15 mouse cellular contexts compared by ENCODE assay signal in genomic region chr2:134488671-134489070, GRCm38 (mm10).
"Had no signal": no experiment of that assay in that cellular context is flagged by ENCODE, and none has a peak within 500 bp of the region (broad histone marks: within the 10 kb centered on the region; RNA-seq: fewer than 3 reads in every experiment).

No protein-coding gene starts in this region.

- ATAC-seq: hindbrain, postnatal 0 days; intestine, embryonic 16.5 days had no signal

- DNase-seq: gastrocnemius, adult 2 months; gastrocnemius, postnatal 10 days; gastrocnemius, postnatal 25 days; heart, adult 18-20 months; heart, postnatal 14 days; heart, postnatal 36 days; kidney, adult 11 months; kidney, adult 2 months; kidney, adult 9 months; kidney, postnatal 14 days; kidney, postnatal 4 days; liver; liver, embryonic 13.5 days had no signal
